Mouse (Mus musculus): Measurements from ENCODE around the gene Ifnk. TPM values are rescaled to one million over a fixed set of nuclear protein-coding genes. Genes with fewer than 3 reads are reported as not detected.

Gene Ifnk
- polyA plus RNA-seq, 2 experiments, result not detected

GRCm38 (mm10) chr4:35135806-35136205 lies 16.1 kb upstream of the Ifnk start:
- TF ChIP-seq CTCF (IDR thresholded peaks at IDR 0.05; ENCODE audit: low read depth) (no peak), EP300 (IDR thresholded peaks at IDR 0.05; ENCODE audit: low read depth) (no peak)
- no peak overlapping the region for H3K4me2 ChIP-seq (ENCODE audit: low read depth)
- 57% methylated on average over 4 of the region's 4 CpGs for WGBS (ENCODE audit: insufficient replicate concordance)
- H3K9me3 ChIP-seq (ENCODE audit: control insufficient read depth, low read length), result no peaks in the 10 kb centered on the region
- DNase-seq (ENCODE audit: low read depth in 3 of 3, low spot score in 3 of 3), result no peak
- H3K27ac ChIP-seq, result no peak overlapping the region
- no peaks in the 10 kb centered on the region for H3K36me3 ChIP-seq (replicated peaks; ENCODE audit: control insufficient read depth, insufficient read depth, low read depth)
- no peak overlapping the region for H3K4me3 ChIP-seq (ENCODE audit: insufficient read depth in 1 of 2, low read depth in 2 of 2, low read length in 2 of 2)
- ATAC-seq (ENCODE audit: insufficient read depth), result no peak
- no peaks in the 10 kb centered on the region for H3K27me3 ChIP-seq (ENCODE audit: control insufficient read depth, insufficient read depth, low read length)
- no peak overlapping the region for H3K9ac ChIP-seq (replicated peaks)
- peaks cover 0 to 16% of the 10 kb centered on the region in 2 experiments; a peak in 3 of 4 replicates for H3K4me1 ChIP-seq (replicated peaks; ENCODE audit: control insufficient read depth in 2 of 2, insufficient read depth in 2 of 2, low read length in 1 of 2)

- Histone ChIP-seq H3K9me3 (ENCODE audit: control insufficient read depth, low read length) (no peaks in the 10 kb centered on the region), H3K9ac (replicated peaks) (no peak overlapping the region), H3K4me2 (ENCODE audit: low read depth) (no peak overlapping the region), H3K27me3 (ENCODE audit: control insufficient read depth, insufficient read depth, low read length) (no peaks in the 10 kb centered on the region), H3K4me3 (ENCODE audit: insufficient read depth in 1 of 2, low read depth in 2 of 2, low read length in 2 of 2) (no peak overlapping the region), H3K27ac (no peak overlapping the region), H3K4me1 (replicated peaks; ENCODE audit: control insufficient read depth in 2 of 2, insufficient read depth in 2 of 2, low read length in 1 of 2) (peaks cover 0 to 16% of the 10 kb centered on the region in 2 experiments; a peak in 3 of 4 replicates), H3K36me3 (replicated peaks; ENCODE audit: control insufficient read depth, insufficient read depth, low read depth) (no peaks in the 10 kb centered on the region)
- peak; percentile 41; the same call in 1 of the 2 replicates for ATAC-seq (ENCODE audit: insufficient read depth)
- DNase-seq (ENCODE audit: low read depth in 3 of 3, low spot score in 3 of 3), result no peak
- 28% methylated on average over 8 of the region's 8 CpGs for WGBS (ENCODE audit: insufficient replicate concordance)
- TF ChIP-seq EP300 (IDR thresholded peaks at IDR 0.05; ENCODE audit: low read depth) (no peak), CTCF (IDR thresholded peaks at IDR 0.05; ENCODE audit: low read depth) (no peak)
Measured at GRCm38 (mm10) chr4:35136996-35137395, 14.9 kb upstream of the Ifnk start.

- DNase-seq (ENCODE audit: low read depth in 3 of 3, low spot score in 3 of 3), result no peak
Measured at GRCm38 (mm10) chr4:35138077-35138476, 13.8 kb upstream of the Ifnk start.

GRCm38 (mm10) chr4:35140317-35140716 lies 11.5 kb upstream of the Ifnk start:
- Histone ChIP-seq H3K36me3 (replicated peaks; ENCODE audit: control insufficient read depth, insufficient read depth, low read depth) (no peaks in the 10 kb centered on the region), H3K9ac (replicated peaks) (no peak overlapping the region), H3K4me3 (ENCODE audit: insufficient read depth in 1 of 2, low read depth in 2 of 2, low read length in 2 of 2) (no peak overlapping the region), H3K27ac (no peak overlapping the region), H3K9me3 (ENCODE audit: control insufficient read depth, low read length) (no peaks in the 10 kb centered on the region), H3K4me2 (ENCODE audit: low read depth) (no peak overlapping the region), H3K4me1 (replicated peaks; ENCODE audit: control insufficient read depth in 2 of 2, insufficient read depth in 2 of 2, low read length in 1 of 2) (peaks cover 0 to 16% of the 10 kb centered on the region in 2 experiments; a peak in 3 of 4 replicates), H3K27me3 (ENCODE audit: control insufficient read depth, insufficient read depth, low read length) (no peaks in the 10 kb centered on the region)
- no peak for DNase-seq (ENCODE audit: low read depth in 3 of 3, low spot score in 3 of 3)
- no peak for ATAC-seq (ENCODE audit: insufficient read depth)
- WGBS (ENCODE audit: insufficient replicate concordance), result 49% methylated on average over 6 of the region's 6 CpGs
- TF ChIP-seq EP300 (IDR thresholded peaks at IDR 0.05; ENCODE audit: low read depth), result no peak
- no peak for TF ChIP-seq CTCF (IDR thresholded peaks at IDR 0.05; ENCODE audit: low read depth)

More at GRCm38 (mm10) chr4:35138077-35138476, 13.8 kb upstream of the Ifnk start:
- H3K36me3 ChIP-seq (replicated peaks; ENCODE audit: control insufficient read depth, insufficient read depth, low read depth), result no peaks in the 10 kb centered on the region
- H3K4me2 ChIP-seq (ENCODE audit: low read depth), result no peak overlapping the region
- H3K9me3 ChIP-seq (ENCODE audit: control insufficient read depth, low read length), result no peaks in the 10 kb centered on the region
- no peak overlapping the region for H3K9ac ChIP-seq (replicated peaks)
- 23% methylated on average over 6 of the region's 6 CpGs for WGBS (ENCODE audit: insufficient replicate concordance)
- no peak for TF ChIP-seq CTCF (IDR thresholded peaks at IDR 0.05; ENCODE audit: low read depth)
- no peak for TF ChIP-seq EP300 (IDR thresholded peaks at IDR 0.05; ENCODE audit: low read depth)
- no peak overlapping the region for H3K27ac ChIP-seq
- ATAC-seq (ENCODE audit: insufficient read depth), result no peak
- no peak overlapping the region for H3K4me3 ChIP-seq (ENCODE audit: insufficient read depth in 1 of 2, low read depth in 2 of 2, low read length in 2 of 2)
- H3K4me1 ChIP-seq (replicated peaks; ENCODE audit: control insufficient read depth in 2 of 2, insufficient read depth in 2 of 2, low read length in 1 of 2), result peaks cover 0 to 16% of the 10 kb centered on the region in 2 experiments; a peak in 3 of 4 replicates
- H3K27me3 ChIP-seq (ENCODE audit: control insufficient read depth, insufficient read depth, low read length), result no peaks in the 10 kb centered on the region

GRCm38 (mm10) chr4:35143472-35144102 lies 8.3 kb upstream of the Ifnk start:
- Histone ChIP-seq H3K27ac (no peak overlapping the region), H3K9ac (replicated peaks) (no peak overlapping the region), H3K4me1 (replicated peaks; ENCODE audit: control insufficient read depth in 2 of 2, insufficient read depth in 2 of 2, low read length in 1 of 2) (no peaks in the 10 kb centered on the region), H3K9me3 (ENCODE audit: control insufficient read depth, low read length) (no peaks in the 10 kb centered on the region), H3K27me3 (ENCODE audit: control insufficient read depth, insufficient read depth, low read length) (no peaks in the 10 kb centered on the region), H3K4me3 (ENCODE audit: insufficient read depth in 1 of 2, low read depth in 2 of 2, low read length in 2 of 2) (no peak overlapping the region), H3K4me2 (ENCODE audit: low read depth) (no peak overlapping the region), H3K36me3 (replicated peaks; ENCODE audit: control insufficient read depth, insufficient read depth, low read depth) (no peaks in the 10 kb centered on the region)
- TF ChIP-seq EP300 (IDR thresholded peaks at IDR 0.05; ENCODE audit: low read depth) (no peak), CTCF (IDR thresholded peaks at IDR 0.05; ENCODE audit: low read depth) (no peak)
- DNase-seq (ENCODE audit: low read depth in 3 of 3, low spot score in 3 of 3) (no peak), ATAC-seq (ENCODE audit: insufficient read depth) (no peak)
- whole genome bisulfite sequencing (ENCODE audit: insufficient replicate concordance), result 74% methylated on average over 12 of the region's 12 CpGs
